Mouse (Mus musculus) CD8-positive naive resting alpha-beta T cell, adult 2 months (primary cell): Measurements from ENCODE around the gene Strap.

Experiments
- DNase-seq, 2 experiments: peaks; one replicate each; pipeline ENCODE4 v3.0.0; 2022; ENCODE audit warnings: low read depth in 2 of 2, low spot score in 2 of 2

Strap gene

GRCm38 (mm10) chr6:137773637-137774028 is 38.8 kb downstream of the Strap start:
- no peak for DNase-seq

- no peak for DNase-seq
Measured at GRCm38 (mm10) chr6:137774166-137774565, 39.3 kb downstream of the Strap start.

- DNase-seq: no peak
Measured at GRCm38 (mm10) chr6:137775159-137775558, 40.3 kb downstream of the Strap start.

- DNase-seq: no peak
Measured at GRCm38 (mm10) chr6:137776981-137777380, 42.1 kb downstream of the Strap start.

GRCm38 (mm10) chr6:137783899-137784637 is 49.2 kb downstream of the Strap start:
- DNase-seq: no peak

- no peak for DNase-seq
Measured at GRCm38 (mm10) chr6:137788976-137789590, 54.2 kb downstream of the Strap start.

GRCm38 (mm10) chr6:137789658-137790057 is 54.8 kb downstream of the Strap start:
- no peak for DNase-seq

- no peak for DNase-seq
Measured at GRCm38 (mm10) chr6:137795494-137795893, 60.6 kb downstream of the Strap start.

- DNase-seq: no peak
Measured at GRCm38 (mm10) chr6:137796596-137797567, 62.0 kb downstream of the Strap start.

GRCm38 (mm10) chr6:137799253-137799652 is 64.4 kb downstream of the Strap start:
- DNase-seq: no peak
